Mouse (Mus musculus): Measurements from ENCODE around the gene Gm28043. TPM values are rescaled to one million over a fixed set of nuclear protein-coding genes. Genes with fewer than 3 reads are reported as not detected.

Gm28043 gene
- polyA plus RNA-seq, 1 experiment from 2014 or later: 3.4 TPM

GRCm38 (mm10) chr17:29660762-29661391 lies 46.2 kb downstream of the Gm28043 start:
- H3K27ac ChIP-seq (ENCODE audit: low read depth): peak overlapping the region; percentile 89
- DNase-seq (ENCODE audit: low spot score) (no peak), ATAC-seq (replicated peaks; ENCODE audit: low FRiP score, low TSS enrichment, low read depth) (no peak; the same call in none of the 2 replicates)
- H3K27me3 ChIP-seq (replicated peaks; ENCODE audit: control insufficient read depth, insufficient read depth, low read length): no peaks in the 10 kb centered on the region
- peaks cover 25% of the 10 kb centered on the region for H3K36me3 ChIP-seq (ENCODE audit: control insufficient read depth, insufficient read depth, low read length)
- H3K4me1 ChIP-seq (replicated peaks; ENCODE audit: control insufficient read depth, insufficient read depth, low read length): no peaks in the 10 kb centered on the region
- WGBS: 1% methylated on average over 32 of the region's 41 CpGs
- peak overlapping the region; percentile 86 for H3K4me2 ChIP-seq (ENCODE audit: low read length)
- H3K9ac ChIP-seq (ENCODE audit: low read length): peak overlapping the region; percentile 92
- peak overlapping the region; percentile 92 for H3K4me3 ChIP-seq (ENCODE audit: low read depth, low read length)
- no peaks in the 10 kb centered on the region for H3K9me3 ChIP-seq (ENCODE audit: control insufficient read depth, low read length)

- ATAC-seq (replicated peaks; ENCODE audit: low FRiP score, low TSS enrichment, low read depth) (no peak), DNase-seq (ENCODE audit: low spot score) (no peak)
- H3K4me1 ChIP-seq (replicated peaks; ENCODE audit: control insufficient read depth, insufficient read depth, low read length): no peaks in the 10 kb centered on the region
- no peaks in the 10 kb centered on the region for H3K9me3 ChIP-seq (ENCODE audit: control insufficient read depth, low read length)
- no peak overlapping the region for H3K9ac ChIP-seq (ENCODE audit: low read length)
- WGBS: 90% methylated on average over 6 of the region's 6 CpGs
- no peaks in the 10 kb centered on the region for H3K27me3 ChIP-seq (replicated peaks; ENCODE audit: control insufficient read depth, insufficient read depth, low read length)
- no peak overlapping the region for H3K4me3 ChIP-seq (ENCODE audit: low read depth, low read length)
- no peak overlapping the region for H3K27ac ChIP-seq (ENCODE audit: low read depth)
- peaks cover 36% of the 10 kb centered on the region for H3K36me3 ChIP-seq (ENCODE audit: control insufficient read depth, insufficient read depth, low read length)
- H3K4me2 ChIP-seq (ENCODE audit: low read length): no peak overlapping the region
These were observed 47.5 kb downstream of the Gm28043 start for GRCm38 (mm10) chr17:29662145-29662544.

- Histone ChIP-seq H3K36me3 (ENCODE audit: control insufficient read depth, insufficient read depth, low read length) (peaks cover 67% of the 10 kb centered on the region), H3K9ac (ENCODE audit: low read length) (no peak overlapping the region), H3K4me3 (ENCODE audit: low read depth, low read length) (no peak overlapping the region), H3K27ac (ENCODE audit: low read depth) (no peak overlapping the region), H3K4me2 (ENCODE audit: low read length) (no peak overlapping the region), H3K4me1 (replicated peaks; ENCODE audit: control insufficient read depth, insufficient read depth, low read length) (no peaks in the 10 kb centered on the region), H3K27me3 (replicated peaks; ENCODE audit: control insufficient read depth, insufficient read depth, low read length) (no peaks in the 10 kb centered on the region), H3K9me3 (ENCODE audit: control insufficient read depth, low read length) (no peaks in the 10 kb centered on the region)
- ATAC-seq (replicated peaks; ENCODE audit: low FRiP score, low TSS enrichment, low read depth): no peak
- DNase-seq (ENCODE audit: low spot score): no peak
- WGBS: 79% methylated on average over 10 of the region's 10 CpGs
These were observed 53.6 kb downstream of the Gm28043 start for GRCm38 (mm10) chr17:29668051-29668986.

- 95% methylated on average over 4 of the region's 4 CpGs for WGBS
- Histone ChIP-seq H3K9ac (ENCODE audit: low read length) (no peak overlapping the region), H3K4me1 (replicated peaks; ENCODE audit: control insufficient read depth, insufficient read depth, low read length) (no peaks in the 10 kb centered on the region), H3K36me3 (ENCODE audit: control insufficient read depth, insufficient read depth, low read length) (peaks cover 67% of the 10 kb centered on the region), H3K4me2 (ENCODE audit: low read length) (no peak overlapping the region), H3K27me3 (replicated peaks; ENCODE audit: control insufficient read depth, insufficient read depth, low read length) (no peaks in the 10 kb centered on the region), H3K4me3 (ENCODE audit: low read depth, low read length) (no peak overlapping the region), H3K27ac (ENCODE audit: low read depth) (no peak overlapping the region), H3K9me3 (ENCODE audit: control insufficient read depth, low read length) (no peaks in the 10 kb centered on the region)
- DNase-seq (ENCODE audit: low spot score): no peak
- ATAC-seq (replicated peaks; ENCODE audit: low FRiP score, low TSS enrichment, low read depth): no peak
These were observed 54.4 kb downstream of the Gm28043 start for GRCm38 (mm10) chr17:29669030-29669429.

- no peak for ATAC-seq (replicated peaks; ENCODE audit: low FRiP score, low TSS enrichment, low read depth)
- no peaks in the 10 kb centered on the region for H3K4me1 ChIP-seq (replicated peaks; ENCODE audit: control insufficient read depth, insufficient read depth, low read length)
- H3K27me3 ChIP-seq (replicated peaks; ENCODE audit: control insufficient read depth, insufficient read depth, low read length): no peaks in the 10 kb centered on the region
- no peak for DNase-seq (ENCODE audit: low spot score)
- no peak overlapping the region for H3K27ac ChIP-seq (ENCODE audit: low read depth)
- H3K36me3 ChIP-seq (ENCODE audit: control insufficient read depth, insufficient read depth, low read length): peaks cover 72% of the 10 kb centered on the region
- H3K4me3 ChIP-seq (ENCODE audit: low read depth, low read length): no peak overlapping the region
- H3K9me3 ChIP-seq (ENCODE audit: control insufficient read depth, low read length): no peaks in the 10 kb centered on the region
- no peak overlapping the region for H3K4me2 ChIP-seq (ENCODE audit: low read length)
- no peak overlapping the region for H3K9ac ChIP-seq (ENCODE audit: low read length)
These were observed 55.3 kb downstream of the Gm28043 start for GRCm38 (mm10) chr17:29669936-29670335.

- Histone ChIP-seq H3K4me1 (replicated peaks; ENCODE audit: control insufficient read depth, insufficient read depth, low read length) (no peaks in the 10 kb centered on the region), H3K36me3 (ENCODE audit: control insufficient read depth, insufficient read depth, low read length) (peaks cover 72% of the 10 kb centered on the region), H3K27me3 (replicated peaks; ENCODE audit: control insufficient read depth, insufficient read depth, low read length) (no peaks in the 10 kb centered on the region), H3K9me3 (ENCODE audit: control insufficient read depth, low read length) (no peaks in the 10 kb centered on the region), H3K4me3 (ENCODE audit: low read depth, low read length) (no peak overlapping the region), H3K4me2 (ENCODE audit: low read length) (no peak overlapping the region), H3K9ac (ENCODE audit: low read length) (no peak overlapping the region), H3K27ac (ENCODE audit: low read depth) (no peak overlapping the region)
- ATAC-seq (replicated peaks; ENCODE audit: low FRiP score, low TSS enrichment, low read depth): no peak
- no peak for DNase-seq (ENCODE audit: low spot score)
- WGBS: 96% methylated on average over 2 of the region's 2 CpGs
These were observed 56.3 kb downstream of the Gm28043 start for GRCm38 (mm10) chr17:29671021-29671420.

GRCm38 (mm10) chr17:29673325-29673724 lies 58.6 kb downstream of the Gm28043 start:
- Histone ChIP-seq H3K9ac (ENCODE audit: low read length) (no peak overlapping the region), H3K9me3 (ENCODE audit: control insufficient read depth, low read length) (no peaks in the 10 kb centered on the region), H3K27ac (ENCODE audit: low read depth) (no peak overlapping the region), H3K4me1 (replicated peaks; ENCODE audit: control insufficient read depth, insufficient read depth, low read length) (no peaks in the 10 kb centered on the region), H3K4me2 (ENCODE audit: low read length) (no peak overlapping the region), H3K4me3 (ENCODE audit: low read depth, low read length) (no peak overlapping the region), H3K36me3 (ENCODE audit: control insufficient read depth, insufficient read depth, low read length) (peaks cover 75% of the 10 kb centered on the region), H3K27me3 (replicated peaks; ENCODE audit: control insufficient read depth, insufficient read depth, low read length) (no peaks in the 10 kb centered on the region)
- WGBS: 95% methylated on average over 4 of the region's 4 CpGs
- ATAC-seq (replicated peaks; ENCODE audit: low FRiP score, low TSS enrichment, low read depth) (no peak), DNase-seq (ENCODE audit: low spot score) (no peak)

GRCm38 (mm10) chr17:29678526-29678925 lies 63.9 kb downstream of the Gm28043 start:
- no peak for DNase-seq (ENCODE audit: low spot score)
- Histone ChIP-seq H3K4me1 (replicated peaks; ENCODE audit: control insufficient read depth, insufficient read depth, low read length) (no peaks in the 10 kb centered on the region), H3K36me3 (ENCODE audit: control insufficient read depth, insufficient read depth, low read length) (peaks cover 94% of the 10 kb centered on the region), H3K4me3 (ENCODE audit: low read depth, low read length) (no peak overlapping the region), H3K27ac (ENCODE audit: low read depth) (no peak overlapping the region), H3K27me3 (replicated peaks; ENCODE audit: control insufficient read depth, insufficient read depth, low read length) (no peaks in the 10 kb centered on the region), H3K9ac (ENCODE audit: low read length) (no peak overlapping the region), H3K9me3 (ENCODE audit: control insufficient read depth, low read length) (no peaks in the 10 kb centered on the region), H3K4me2 (ENCODE audit: low read length) (no peak overlapping the region)
- 89% methylated on average over 8 of the region's 8 CpGs for WGBS
- no peak for ATAC-seq (replicated peaks; ENCODE audit: low FRiP score, low TSS enrichment, low read depth)

Measured in intestine, embryonic 14.5 days (tissue).